Mouse (Mus musculus) lung, adult 2 months (tissue): Measurements from ENCODE around the gene Hspb8. TPM values are rescaled to one million over a fixed set of nuclear protein-coding genes. Genes with fewer than 3 reads are reported as not detected.
"Not testable (repeated sequence)": the region's sequence is repeated elsewhere in the genome, so short reads cannot be mapped to it uniquely, and the experiment has no call there.

ENCODE experiments used
- DNase-seq: peaks from one replicate; pipeline ENCODE4 v3.0.0; 2022
- H3K4me1 ChIP-seq: fragments of 200-500 bp; 2 replicates; pipeline ENCODE4 v1.6.1; 2011; ENCODE audit warnings: low read length; ENCODE audit not compliant: control insufficient read depth, insufficient read depth
- H3K4me3 ChIP-seq: fragments of 200-500 bp; replicated peaks from 2 replicates; pipeline ENCODE3; 2011; ENCODE audit warnings: low read depth, mild to moderate bottlenecking, control low read depth, low read length; ENCODE audit errors: extremely low read depth
- CTCF ChIP-seq: fragments of 200-500 bp; IDR thresholded peaks from 2 replicates; pipeline ENCODE4 v1.5.1; 2011; ENCODE audit warnings: mild to moderate bottlenecking, low read length, control low read depth; ENCODE audit not compliant: insufficient read depth
- POLR2A ChIP-seq: fragments of 200-500 bp; IDR thresholded peaks from 2 replicates; pipeline ENCODE4 v1.6.1; 2011; ENCODE audit warnings: low read depth, mild to moderate bottlenecking, control low read depth, low read length, borderline replicate concordance; ENCODE audit errors: extremely low read depth
- WGBS: fragments of 180-500 bp; shearing (Covaris S2); methylation state at CpG from one replicate; pipeline ENCODE4 v1.1.7; 2018; 5-methylcytosine and 5-hydroxymethylcytosine counted together
- polyA plus RNA-seq: library from polyadenylated mRNA; depleted of rRNA; stranded (reverse); fragments of >200 nt; gene quantifications from 2 replicates; pipeline ENCODE4 v1.2.3, GENCODE M21; 2012

The Hspb8 gene
- polyA plus RNA-seq, 1 experiment: 72.4 TPM

GRCm38 (mm10) chr5:116436117-116436516 is 13.5 kb upstream of the Hspb8 start:
- no peak for TF ChIP-seq CTCF
- TF ChIP-seq POLR2A: no peak

DNA sequence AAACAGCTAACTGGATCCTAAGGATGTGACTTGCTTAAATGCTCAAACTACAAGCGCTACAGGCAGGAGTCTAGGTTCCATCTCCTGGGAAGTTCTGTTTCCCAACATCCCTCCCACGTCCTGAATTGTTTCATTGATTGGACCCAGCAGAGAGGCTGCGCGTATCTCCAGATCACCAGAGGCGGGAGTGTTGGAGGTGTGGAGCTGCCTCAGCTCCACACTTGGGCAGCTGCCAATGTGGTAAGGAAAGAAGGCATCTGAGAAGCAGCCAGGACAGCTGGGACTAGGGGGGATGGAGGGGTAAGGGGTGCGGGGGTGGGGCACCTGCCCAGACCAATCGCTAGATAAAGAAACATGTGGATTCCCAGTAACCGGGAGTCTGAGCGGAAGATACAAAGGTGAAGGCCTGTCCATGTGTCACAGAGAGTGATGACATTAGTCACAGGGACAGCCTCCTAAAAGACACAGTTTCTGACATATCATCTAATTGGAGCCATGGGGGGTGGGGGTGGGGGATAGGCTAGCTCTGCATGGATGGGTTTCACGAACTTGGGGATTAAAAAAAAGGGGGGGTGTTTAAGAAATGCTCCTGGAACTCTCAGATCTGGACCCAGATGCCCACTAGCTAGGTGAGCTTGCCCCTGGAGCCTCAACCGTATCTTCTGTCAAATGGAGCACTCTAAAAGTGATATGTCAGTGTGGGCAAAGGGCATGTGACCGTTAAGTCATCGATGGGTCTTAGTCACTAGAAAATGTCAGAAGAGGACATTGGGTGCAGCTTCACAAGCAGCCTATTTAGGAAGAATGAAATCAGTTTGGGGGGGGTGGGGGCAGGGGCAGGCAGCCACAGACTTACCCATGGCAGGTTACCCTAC is 12.5 kb upstream of the Hspb8 start:
- WGBS: 62% methylated on average over 13 of the region's 13 CpGs
- no peak for TF ChIP-seq POLR2A
- no peak for TF ChIP-seq CTCF
- H3K4me1 ChIP-seq: no peaks in the 10 kb centered on the region
- H3K4me3 ChIP-seq: no peak overlapping the region
- DNase-seq: no peak

More at GRCm38 (mm10) chr5:116436117-116436516, 13.5 kb upstream of the Hspb8 start:
- DNase-seq: no peak
- no peak overlapping the region for H3K4me3 ChIP-seq
- H3K4me1 ChIP-seq: no peaks in the 10 kb centered on the region

DNA sequence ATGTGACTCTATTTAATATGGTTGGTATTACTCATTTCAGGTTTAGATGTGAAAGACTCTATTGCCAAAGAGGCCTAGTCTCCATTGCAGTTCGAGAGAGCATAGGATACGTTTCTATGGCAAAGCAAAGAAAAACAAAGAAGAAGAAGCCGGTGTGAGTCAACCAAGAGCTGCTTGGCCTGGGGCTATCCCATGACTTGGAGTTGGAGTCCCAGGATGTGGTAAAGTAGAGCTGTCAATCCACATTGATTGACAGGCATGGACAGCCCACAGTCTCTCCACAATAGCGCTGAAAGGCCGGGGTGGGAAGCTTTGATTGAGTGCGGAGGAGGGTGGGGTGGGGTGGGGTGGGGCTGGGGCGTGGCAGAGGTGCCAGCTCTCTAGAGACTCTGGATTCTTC is 10.2 kb upstream of the Hspb8 start:
- no peak for DNase-seq
- H3K4me3 ChIP-seq: no peak overlapping the region
- WGBS: 67% methylated on average over 7 of the region's 7 CpGs
- H3K4me1 ChIP-seq: no peaks in the 10 kb centered on the region
- TF ChIP-seq POLR2A (no peak), CTCF (no peak)

- DNase-seq: no peak
Observed at GRCm38 (mm10) chr5:116426701-116427100, 4.0 kb upstream of the Hspb8 start.

GRCm38 (mm10) chr5:116425709-116426108 is 3.0 kb upstream of the Hspb8 start:
- not testable (repeated sequence) for H3K4me1 ChIP-seq, H3K4me3 ChIP-seq, DNase-seq
- 91% methylated on average over 3 of the region's 3 CpGs for WGBS

More at GRCm38 (mm10) chr5:116426701-116427100, 4.0 kb upstream of the Hspb8 start:
- WGBS: 89% methylated on average over 2 of the region's 2 CpGs
- no peak overlapping the region for H3K4me3 ChIP-seq
- TF ChIP-seq CTCF (no peak), POLR2A (no peak)
- no peaks in the 10 kb centered on the region for H3K4me1 ChIP-seq

DNA sequence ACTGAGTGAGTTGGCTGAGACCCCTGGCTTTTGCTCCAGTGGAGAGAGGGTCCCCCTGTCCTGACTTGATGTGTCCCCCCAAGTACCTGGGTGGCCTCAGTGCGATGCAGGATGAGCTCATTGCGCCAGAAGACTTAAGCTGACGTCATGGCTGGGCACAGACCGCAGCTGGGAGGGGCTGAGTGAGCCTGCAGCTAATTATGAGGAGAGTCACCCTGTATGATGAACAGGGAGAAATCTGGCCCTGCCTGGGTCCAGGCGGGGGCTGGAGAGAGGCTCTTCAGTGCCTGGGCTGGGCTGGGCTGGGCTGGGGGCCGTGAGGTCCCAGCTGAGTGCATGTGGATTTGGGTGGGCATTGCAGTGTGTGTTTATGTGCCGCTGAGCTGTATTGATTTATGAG is 2.6 kb upstream of the Hspb8 start:
- Histone ChIP-seq H3K4me3 (no peak overlapping the region), H3K4me1 (peaks cover 3% of the 10 kb centered on the region; the same call in 1 of the 2 replicates)
- no peak for DNase-seq
- no peak for TF ChIP-seq POLR2A
- no peak for TF ChIP-seq CTCF
- 62% methylated on average over 7 of the region's 7 CpGs for WGBS

DNA sequence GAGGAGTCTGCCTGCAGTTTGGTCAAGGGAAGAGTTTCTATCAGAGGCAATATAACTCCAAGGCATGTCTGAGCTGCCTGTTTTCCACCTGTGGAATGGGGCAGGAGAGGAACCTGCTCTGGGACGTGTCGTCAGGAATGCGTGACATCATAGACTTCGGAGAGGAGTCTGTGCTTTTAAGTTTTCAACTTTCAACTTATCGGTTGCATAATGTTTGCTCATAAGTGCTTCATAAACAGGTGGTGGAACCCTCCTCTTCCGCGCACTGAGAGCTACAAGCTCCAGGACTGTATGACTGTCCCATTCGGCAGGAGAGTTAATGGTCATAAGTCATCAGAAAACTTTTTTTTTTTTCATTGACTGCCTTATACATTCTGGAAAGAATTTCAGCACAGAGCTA is 1.1 kb upstream of the Hspb8 start:
- no peak for DNase-seq
- peaks cover 9% of the 10 kb centered on the region for H3K4me1 ChIP-seq
- H3K4me3 ChIP-seq: no peak overlapping the region
- 64% methylated on average over 8 of the region's 8 CpGs for WGBS
- no peak for TF ChIP-seq POLR2A
- TF ChIP-seq CTCF: no peak

- peak overlapping the region; percentile 61 for H3K4me3 ChIP-seq
- peaks cover 9% of the 10 kb centered on the region for H3K4me1 ChIP-seq
- peak; percentile 47; the same call in 1 of the 2 replicates for TF ChIP-seq POLR2A
- no peak for TF ChIP-seq CTCF
- WGBS: 50% methylated on average over 22 of the region's 22 CpGs
- peak; percentile 51 for DNase-seq
Observed at GRCm38 (mm10) chr5:116421791-116422481, 728 bp downstream of the Hspb8 start.

DNA sequence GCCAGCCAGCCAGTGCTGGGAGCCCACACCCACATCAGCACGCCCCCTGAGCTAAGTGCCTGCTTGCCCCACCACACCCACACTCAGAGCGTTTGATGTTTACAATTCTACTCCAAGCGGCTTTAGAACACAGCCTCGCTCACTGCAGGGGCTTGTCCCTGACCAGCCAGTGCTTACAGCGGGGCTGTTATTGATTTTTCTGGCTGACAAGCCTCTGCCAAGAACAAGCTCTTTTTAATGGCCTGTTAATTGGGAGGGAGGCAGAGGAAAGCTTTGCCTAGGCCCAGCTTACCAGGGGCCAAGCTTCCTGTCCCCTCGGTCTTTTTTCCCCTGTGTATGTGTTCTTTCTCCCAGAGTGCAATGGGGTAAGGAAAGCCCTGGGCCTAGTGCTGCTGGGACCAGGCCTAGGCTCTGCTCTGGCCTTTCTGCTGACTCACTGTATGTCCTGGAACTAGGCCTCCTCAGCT is 1.9 kb downstream of the Hspb8 start:
- peak; percentile 77 for DNase-seq
- 6% methylated on average over 6 of the region's 6 CpGs for WGBS
- TF ChIP-seq POLR2A (0 out of 2 replicates have a peak, but pooled peaks have one; percentile 27), CTCF (no peak)
- peak overlapping the region; percentile 43 for H3K4me3 ChIP-seq
- H3K4me1 ChIP-seq: peaks cover 9% of the 10 kb centered on the region
